Mouse (Mus musculus) adrenal gland, adult 8-10 months (tissue): ENCODE data around the gene Tmem37. TPM values are rescaled to one million over a fixed set of nuclear protein-coding genes. Genes with fewer than 3 reads are reported as not detected.

ENCODE experiments used
- DNase-seq: peaks from one replicate; pipeline ENCODE4 v3.0.0; 2022
- total RNA-seq, 4 experiments: library from RNA; stranded (reverse); gene quantifications; 2 replicates each; pipeline ENCODE4 v1.2.4; 2022

Gene Tmem37
- total RNA-seq, 4 experiments from 2014 or later = 8.7 to 21.2 (median 14.5) TPM

DNA sequence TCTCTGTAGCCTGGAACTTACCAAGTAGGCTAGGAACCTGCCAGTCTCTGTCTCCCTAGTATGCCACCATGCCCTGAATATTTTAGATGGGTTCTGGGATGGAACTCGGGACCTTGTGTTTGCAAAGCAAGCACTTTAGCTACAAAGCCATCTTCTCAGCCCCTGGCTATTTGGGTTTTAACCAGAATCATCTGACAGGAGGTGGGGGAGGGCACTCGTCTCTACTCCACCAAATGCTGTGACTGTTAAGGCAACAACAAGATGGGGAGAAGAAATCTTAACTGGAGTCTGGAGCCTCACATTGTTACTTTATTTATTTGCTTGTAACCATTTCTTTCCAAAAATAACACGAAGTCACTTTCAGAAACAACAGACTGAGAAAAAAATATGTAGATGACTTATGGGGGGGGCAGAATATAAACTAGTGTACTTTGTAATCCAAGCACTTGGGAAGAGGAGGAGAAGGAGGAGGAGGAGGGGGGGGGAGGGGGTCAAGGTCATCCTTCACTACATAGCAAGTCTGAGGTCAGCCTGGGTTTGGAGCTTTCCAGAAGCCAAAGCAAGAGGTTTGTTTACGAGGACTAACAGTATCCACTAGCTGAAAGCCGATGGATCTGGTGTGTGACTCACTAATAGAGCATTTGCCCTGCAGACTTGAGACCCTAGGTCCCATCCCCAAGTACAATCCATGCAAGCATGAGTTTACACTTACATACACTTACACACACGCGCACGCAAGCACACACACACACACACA is 16.0 kb downstream of the Tmem37 start:
- DNase-seq = no peak

DNA sequence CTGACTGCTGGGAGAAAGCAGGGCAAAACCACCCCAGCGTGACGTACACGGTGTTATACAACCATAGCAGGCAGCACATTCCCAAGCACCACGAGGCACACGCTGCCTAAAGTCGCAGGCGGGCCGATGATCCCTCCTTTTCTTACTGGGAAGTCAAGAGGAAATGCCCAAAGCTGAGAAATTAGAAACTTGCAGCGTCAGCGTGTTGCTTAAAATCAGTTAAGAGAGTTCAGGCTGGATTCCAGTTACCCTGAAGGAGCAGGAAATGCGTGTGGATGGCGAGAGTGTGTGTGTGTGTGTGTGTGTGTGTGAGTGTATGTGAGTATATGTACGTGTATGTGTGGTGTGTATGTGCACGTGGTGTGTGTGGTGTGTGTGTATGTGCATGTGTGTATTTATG is 16.8 kb downstream of the Tmem37 start:
- DNase-seq = no peak

DNA sequence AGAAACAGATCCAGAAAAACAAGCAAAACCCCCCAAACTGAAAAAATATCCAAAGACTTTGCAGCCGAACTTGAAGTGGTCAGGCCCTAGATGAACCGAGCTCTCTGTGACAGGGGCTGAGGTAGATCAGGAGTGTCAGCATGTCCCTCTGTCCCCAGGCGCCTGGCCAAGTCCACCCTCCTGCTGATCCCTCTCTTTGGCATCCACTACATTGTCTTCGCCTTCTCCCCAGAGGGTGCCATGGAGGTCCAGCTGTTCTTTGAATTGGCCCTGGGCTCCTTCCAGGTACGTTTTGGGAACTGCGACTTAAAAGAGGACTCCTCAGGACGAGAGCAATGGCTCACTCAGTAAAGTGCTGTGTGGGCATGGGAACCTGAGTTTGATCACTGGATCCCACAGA is 17.6 kb downstream of the Tmem37 start:
- no peak for DNase-seq

DNA sequence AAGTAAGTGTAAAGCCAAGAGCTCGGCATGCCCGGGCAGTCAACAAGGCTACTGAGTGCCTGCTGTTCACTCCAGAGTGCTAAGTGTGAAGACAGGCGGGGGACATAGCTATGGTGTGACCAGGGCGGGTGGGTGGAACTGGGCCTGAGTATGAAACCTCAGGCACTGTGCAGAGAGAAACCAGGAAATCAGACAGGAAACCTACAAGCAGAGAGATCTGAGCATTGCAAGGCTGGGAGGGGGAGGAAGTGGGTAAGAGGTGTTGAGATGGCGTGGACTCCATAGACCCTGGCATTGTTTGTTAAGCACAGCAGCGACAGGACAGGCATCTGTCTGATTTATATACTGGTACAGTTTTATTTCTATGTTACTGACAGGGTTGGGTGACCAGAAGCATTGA is 18.4 kb downstream of the Tmem37 start:
- no peak for DNase-seq

DNA sequence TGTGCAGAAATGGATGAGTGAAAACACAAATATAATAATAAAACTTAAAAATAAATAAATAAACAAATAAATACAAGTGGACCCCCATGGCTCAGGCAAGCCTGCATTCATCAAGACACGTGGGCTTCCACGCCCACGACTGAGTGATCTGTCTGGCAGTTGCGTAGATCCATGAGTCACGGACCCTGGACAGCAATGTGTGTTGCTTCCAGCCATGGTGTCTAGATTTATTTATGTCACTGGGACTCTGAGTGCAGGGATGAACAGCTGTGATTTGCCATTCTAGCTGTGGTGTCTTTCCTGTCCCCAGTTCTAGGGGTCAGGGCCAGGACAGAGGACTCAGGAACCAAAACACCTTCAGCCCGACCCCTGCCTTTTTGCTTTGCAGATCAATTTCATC is 18.9 kb downstream of the Tmem37 start:
- peak; percentile 75 for DNase-seq

DNA sequence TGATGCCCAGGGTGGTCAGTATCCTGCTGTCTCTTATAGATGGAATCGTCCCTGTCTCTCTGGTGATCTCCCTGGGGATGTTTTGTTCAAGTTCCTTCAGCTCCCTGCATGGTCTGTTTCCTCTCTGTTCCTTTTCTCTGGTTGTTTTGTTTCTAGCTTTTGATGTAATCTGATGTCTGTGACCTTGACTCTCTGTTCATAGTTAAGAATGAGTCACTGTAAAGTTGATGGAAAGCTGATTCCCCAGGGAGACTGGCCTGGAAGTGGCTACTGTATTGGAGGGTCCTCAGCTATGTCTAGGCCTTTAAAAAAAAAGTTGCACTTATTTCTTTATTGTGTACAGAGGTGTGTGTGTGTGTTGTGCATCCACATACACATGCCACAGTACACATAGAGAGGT is 22.8 kb downstream of the Tmem37 start:
- no peak for DNase-seq

DNA sequence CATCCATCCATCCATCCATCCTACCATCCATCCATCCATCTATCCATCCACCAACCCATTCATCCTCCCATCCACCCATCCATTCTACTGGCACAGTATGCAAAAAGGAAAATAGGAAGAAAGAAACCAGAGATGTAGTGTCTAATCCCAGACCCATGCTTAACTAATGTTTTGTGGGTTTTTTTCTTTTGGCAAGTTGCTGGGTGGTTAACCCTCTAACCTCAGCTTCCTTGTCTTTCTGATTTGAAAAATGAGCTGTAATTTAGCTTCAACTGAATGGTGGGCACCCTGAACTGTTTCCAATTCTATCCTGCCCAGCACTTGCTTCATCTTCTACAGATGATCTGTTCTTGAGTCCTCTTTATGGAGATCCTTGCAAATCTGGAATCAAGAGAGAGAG is 26.5 kb downstream of the Tmem37 start:
- DNase-seq = no peak

DNA sequence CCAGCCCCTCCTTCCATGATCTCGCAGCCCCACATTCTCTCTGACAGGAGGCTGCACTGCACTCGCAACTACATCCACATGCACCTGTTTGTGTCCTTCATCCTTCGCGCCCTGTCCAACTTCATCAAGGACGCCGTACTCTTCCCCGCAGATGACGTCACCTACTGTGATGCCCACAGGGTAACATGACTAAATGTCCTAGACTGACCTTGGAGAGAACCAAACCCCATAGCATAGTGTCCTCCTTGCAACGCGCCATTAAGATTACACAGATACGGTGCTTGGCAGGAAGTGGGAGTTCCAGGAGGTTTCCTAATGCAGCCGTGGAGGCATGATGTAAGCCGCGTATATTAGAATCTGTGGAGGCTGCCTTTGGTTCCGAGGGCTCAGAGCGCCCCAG is 29.3 kb downstream of the Tmem37 start:
- no peak for DNase-seq

DNA sequence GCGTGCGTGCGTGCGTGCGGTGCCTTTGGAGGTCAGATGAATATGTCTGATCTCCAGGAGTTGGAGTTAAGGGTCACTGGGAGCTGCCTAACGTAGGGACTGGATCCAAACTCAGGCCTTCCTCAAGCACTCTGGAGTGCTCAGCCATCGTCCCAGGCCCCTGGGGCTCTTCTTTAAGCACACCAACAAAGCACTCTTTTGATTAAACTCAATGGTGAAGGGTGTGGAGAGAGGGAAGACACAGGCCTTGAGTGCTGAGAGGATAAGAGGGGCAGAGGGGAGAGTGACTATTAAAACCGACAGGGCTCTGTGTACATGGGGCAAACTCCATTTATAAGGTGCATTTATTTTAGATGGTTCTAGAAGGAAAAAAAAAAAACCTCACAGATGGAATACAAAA is 31.5 kb downstream of the Tmem37 start:
- DNase-seq = no peak

DNA sequence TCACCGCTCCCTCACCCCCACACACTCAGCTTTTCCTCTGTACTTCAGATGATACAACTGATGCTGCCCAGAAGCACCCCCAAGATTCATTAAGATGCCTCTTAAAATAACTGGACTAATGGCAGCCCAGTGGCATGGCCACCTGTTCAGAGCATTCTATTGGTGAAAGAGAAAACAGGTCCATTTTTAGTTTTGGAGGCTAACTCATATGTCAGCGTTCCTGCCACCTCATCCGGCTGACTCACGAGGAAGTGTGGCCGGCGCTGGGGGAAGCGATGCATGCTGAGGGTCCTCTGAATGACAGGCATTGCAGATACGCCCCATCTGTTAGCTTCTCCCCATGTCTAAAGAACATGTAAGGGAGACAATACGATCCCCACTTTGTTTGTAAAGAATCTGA is 35.3 kb downstream of the Tmem37 start:
- no peak for DNase-seq

DNA sequence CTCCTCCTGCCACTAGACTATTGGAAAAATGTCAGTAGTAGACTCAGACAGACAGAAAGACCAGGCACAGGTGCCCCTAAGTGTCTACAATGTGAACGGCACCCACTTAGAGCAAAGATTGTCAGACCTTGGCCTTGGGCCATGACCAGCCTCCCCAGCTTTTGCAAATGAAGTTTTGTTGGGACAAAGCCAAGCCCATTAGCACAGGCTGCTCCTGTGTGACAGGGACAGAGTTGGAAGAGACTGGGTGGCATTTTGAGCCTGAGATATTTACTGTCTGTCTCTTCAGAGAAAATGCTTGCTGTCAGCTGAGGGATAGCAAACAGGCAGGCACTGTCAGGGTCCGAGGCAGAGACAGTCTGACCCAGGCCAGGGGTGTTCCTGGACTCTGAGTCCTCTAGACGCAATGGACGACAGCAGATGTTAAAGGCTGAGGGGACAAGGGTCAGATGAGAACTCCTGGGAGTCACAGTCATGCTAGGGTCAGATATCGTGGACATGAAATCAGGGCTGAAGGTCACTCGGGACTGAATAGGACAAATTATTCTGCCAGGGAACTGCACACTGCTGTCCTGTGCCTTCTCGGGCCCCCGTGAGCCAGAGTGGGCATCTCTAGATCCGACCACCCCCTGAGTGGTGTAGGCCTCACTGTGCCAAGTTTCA is 36.7 kb downstream of the Tmem37 start:
- DNase-seq = peak; percentile 26

DNA sequence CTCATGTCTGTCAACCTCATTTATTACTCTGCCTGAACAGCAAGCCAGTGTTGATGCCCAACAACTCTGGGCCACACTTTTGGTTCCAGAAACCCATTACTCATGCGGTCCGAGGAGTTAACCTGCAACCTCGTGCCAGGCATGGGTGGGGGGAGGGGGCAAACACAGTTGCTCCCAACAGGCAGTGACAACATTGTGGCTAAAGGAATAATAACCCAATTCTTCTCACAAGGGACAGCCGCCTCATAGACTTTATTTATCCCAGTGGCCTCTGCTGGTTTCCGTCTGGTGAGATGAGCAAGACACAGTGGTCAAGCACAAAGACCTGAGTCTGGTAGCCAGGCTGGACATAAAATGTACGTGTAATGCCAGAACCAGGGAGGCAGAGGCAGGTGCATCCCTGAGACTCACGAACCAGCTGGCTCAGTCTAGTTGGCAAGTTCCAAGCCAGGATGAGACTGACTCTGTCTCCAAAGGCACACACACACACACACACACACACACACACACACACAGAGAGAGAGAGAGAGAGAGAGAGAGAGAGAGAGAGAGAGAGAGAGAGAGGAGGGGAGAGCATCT is 38.3 kb downstream of the Tmem37 start:
- DNase-seq = no peak

DNA sequence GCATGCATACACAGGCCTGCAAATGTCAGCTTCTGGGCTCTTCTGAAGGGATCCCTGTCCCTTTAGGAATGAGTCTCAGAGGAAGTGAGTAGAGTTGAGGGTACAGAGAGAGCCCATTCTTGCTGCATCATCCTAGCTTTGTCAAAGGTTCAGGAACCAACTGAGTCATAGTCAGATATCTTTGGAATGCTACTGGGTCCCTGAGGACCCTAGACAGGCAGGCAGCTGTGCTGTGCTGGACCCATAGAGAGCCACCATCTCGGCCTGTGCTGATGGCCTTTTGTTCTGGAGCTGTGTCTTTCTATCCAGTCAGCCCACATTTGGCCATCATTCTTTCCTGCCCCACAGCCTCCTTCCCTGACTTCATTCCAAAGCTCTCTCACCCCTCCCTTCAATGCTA is 39.1 kb downstream of the Tmem37 start:
- no peak for DNase-seq

DNA sequence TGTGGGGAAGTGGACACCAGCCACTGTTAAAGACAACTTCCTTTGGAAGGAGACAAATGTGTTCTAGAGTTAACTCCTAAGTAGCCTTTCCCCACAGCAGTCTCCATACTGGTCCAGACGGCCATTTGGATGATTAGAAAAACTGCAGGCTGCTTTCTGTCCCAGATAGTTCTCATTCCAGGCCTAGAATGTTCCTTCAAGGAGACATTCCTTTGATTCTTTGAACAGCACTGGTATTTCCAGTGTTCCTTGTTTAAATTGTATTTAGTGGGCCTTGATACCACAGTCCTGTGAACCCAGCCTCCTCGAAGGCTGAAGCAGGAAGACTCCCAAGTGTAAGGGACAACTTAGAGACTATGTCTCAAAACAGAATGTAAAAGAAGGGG is 40.4 kb downstream of the Tmem37 start:
- no peak for DNase-seq

DNA sequence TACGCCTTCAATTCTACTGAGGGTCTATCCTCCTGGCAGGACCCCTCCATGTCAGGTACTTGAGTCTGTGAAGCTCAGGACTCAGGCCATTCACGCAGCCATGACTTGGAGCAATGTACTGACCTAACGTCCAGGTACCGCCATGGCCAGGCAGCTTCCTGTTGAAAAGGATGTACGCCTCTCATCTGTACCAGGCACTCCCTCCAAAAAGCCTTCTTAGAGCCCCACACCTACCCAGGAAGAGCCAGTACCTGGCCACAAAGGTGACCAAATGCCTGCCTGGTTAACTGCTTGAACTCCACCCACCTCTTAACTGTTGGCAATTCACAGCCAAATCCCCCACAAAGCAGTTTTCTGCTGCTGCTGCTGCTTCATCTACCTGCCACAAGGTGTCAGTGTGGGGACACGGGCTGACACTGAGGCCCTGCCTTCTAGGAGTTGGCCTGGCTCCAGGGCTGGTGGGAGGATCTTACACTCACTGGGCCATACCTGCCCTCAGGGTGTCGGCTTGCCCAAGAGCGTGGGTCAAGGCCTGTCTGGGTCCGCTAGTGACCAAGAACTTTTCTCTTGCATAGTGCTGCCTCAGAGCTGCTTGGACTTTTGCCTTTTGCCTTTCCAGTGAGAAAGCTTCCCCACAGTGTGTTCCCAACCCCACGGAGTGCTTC is 40.9 kb downstream of the Tmem37 start:
- peak; percentile 70 for DNase-seq

DNA sequence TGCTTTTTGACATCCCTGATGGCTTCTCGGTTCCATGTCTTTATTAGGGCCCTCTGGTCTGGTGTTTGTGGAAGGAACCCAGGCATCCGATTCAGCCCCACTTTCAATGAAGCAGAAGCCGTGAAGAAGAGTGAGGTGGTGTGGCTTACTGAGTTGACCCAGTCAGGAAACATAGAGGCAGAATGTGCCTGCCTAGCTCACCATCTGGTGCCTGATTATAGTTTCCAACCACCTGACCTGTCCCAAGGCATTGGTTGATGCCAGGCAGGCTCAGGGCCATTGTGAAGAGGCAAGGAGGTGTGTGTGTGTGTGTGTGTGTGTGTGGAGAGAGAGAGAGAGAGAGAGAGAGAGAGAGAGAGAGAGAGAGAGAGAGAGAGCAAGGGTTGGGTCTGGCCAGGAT is 43.4 kb downstream of the Tmem37 start:
- no peak for DNase-seq

DNA sequence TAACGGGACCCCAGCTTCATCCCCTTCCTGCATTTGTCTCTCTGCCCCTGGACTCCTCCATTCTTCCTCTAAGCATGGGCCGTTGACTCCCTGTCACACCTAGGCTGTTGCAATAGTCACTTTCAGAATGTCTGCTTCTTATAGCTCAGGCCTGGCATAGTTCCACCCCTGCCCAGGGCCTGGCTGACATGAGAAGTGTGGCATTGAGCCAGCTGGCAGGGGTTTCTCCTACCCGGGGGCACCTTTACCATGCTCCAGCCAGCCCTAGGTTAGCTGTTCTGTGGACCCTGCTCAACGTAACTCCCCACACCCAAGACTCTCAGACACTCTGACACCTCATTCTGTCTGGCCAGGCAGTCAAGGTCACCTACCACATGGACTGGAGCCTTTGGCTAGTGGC is 46.2 kb downstream of the Tmem37 start:
- DNase-seq = no peak

DNA sequence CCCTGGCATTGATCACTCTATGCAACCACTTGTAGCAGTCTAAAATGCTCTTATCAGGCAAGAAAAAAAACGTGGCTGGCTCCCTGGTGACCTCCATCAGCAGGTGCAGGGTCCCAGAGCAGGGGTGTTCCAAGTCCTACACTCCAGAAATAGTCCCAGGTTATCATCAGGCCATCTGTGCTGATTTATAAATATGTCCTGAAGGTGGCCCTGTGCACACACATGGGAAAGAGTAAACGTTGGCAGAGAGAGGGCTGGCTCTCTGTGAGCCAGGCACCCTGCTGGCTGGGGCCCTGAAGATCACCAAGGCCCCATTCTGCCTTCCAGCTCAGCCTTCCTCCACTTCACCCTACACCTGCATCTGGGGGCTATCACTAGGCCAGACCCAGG is 48.8 kb downstream of the Tmem37 start:
- DNase-seq = no peak

DNA sequence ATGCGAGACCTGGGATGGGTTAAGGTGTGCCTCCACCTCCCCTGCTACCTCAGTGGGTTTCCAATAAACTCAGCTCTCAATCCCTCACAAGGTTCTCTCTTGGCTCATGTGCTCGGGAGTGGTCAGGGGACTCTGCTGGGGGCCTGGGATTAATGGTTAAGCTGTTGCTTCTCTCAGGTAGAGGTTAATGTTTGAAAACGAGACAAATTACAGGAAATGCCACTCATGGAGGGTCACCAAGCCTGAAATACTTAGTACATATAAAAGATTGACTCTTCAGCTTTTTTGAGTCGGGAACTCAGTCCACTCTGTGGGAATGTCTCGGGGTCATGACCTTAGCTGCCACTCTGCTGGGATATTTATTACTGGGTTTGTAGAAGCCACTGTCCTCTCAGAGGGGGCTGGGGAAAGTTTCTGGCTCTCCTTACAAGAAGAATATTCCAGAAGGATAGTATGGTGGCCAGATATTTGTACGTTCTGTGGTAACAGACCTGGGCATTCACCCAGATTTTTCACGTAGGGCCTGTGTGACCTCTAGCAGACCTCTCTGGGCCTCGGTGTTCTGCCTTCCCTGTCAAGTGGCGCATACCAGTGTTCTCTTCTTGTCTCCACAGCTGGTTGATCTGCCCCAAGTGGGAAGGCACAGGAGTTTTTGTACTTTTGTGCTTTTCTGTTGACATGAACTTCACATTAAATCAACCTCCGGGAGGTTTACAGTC is 49.4 kb downstream of the Tmem37 start:
- no peak for DNase-seq

DNA sequence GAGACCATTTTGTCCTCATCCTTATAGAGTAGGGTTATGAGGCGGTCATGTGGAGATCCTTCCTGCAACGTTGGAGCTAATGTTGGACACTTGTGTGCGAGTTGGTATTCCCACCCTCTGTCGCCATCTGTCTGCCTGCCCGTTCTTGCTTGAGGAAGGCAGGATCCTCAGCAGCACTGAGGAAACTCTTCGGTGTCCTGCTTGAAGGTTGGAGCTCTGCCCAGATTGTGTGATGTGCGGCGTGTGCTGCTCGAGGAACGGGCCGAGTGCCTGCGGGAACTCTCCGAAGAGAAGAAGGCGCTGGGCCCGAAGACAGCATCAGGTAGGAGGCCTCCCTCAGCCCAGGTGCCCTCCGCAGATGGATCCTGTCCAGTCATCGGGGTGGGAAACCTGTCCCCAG is 51.9 kb downstream of the Tmem37 start:
- no peak for DNase-seq

DNA sequence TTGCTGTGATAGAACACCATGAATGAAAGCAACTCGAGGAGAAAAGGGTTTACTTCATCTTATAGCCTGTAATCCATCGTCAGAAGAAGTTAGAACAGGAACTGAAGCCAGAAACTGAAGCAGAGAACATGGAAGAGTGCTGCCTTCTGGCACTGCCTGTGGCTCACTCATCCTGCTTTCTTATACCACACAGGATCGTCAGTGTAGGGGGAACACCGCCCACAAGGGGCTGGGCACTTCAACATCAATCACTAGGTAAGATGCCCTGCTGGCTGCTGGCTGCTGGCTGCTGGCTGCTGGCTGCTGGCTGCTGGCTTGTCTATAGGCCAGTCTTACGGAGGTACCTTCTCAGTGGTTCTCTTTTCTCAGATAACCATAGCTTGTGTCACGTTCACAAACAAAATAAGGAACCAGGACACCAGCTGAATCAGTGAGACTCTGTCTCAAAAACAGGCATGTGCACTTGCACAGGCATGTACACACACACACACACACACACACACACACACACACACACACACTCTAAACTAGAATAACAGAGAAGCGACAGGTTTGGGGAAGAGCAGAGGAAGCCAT is 53.5 kb downstream of the Tmem37 start:
- no peak for DNase-seq

DNA sequence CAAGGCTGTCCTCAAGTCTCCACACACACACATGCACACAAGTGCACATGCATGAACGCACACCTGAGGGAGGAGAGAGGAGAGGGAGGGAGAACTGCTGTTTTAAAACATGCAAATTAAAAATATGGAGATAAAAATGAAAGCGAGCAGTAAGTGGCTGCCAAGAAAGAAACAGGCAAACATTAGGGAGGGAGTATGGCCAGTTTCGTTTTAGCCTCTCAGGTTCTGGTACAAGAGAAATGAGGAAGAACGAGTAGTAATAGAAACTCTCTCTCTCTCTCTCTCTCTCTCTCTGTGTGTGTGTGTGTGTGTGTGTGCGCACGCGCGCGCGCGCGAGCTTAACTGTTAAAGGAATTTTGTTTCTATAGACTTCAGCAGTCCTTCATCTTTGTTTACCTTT is 54.4 kb downstream of the Tmem37 start:
- no peak for DNase-seq

DNA sequence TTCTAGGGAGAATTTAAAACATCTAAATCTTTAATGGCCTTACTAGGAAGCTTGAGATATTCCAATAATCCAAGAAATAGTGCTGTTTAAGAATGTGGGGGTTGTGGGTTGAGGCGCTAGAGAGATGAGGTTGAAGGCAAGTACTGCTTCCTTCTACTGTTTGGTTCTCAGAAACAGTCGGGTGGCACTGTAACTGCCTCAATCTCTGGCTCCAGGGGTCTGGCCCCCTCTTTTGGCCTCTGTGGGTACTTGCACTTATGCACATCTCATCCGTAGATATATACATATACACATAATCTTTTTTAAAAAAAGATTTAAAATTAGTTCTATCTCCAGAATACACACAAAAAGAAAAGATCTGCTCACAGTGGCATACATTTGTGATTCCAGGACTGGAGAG is 55.0 kb downstream of the Tmem37 start:
- no peak for DNase-seq
